Mouse (Mus musculus) thymus, adult 18-20 months (tissue): ENCODE measurements at regions not wholly inside any gene's neighbourhood (a gene's known extent, or its start where the extent isn't known, plus 50 kb on each side); places are given as distances from the start of the nearest gene placed in this dataset.

ENCODE experiments used
- DNase-seq, 2 experiments: peaks; one replicate each; pipeline ENCODE4 v3.0.0; 2022; ENCODE audit warnings: mixed read lengths in 2 of 2

GRCm38 (mm10) chr3:144069979-144070540, 135.0 kb downstream of the Lmo4 start:
- no peak for DNase-seq

- no peak for DNase-seq
Observed at GRCm38 (mm10) chr3:144067016-144067415, 138.0 kb downstream of the Lmo4 start.

DNA sequence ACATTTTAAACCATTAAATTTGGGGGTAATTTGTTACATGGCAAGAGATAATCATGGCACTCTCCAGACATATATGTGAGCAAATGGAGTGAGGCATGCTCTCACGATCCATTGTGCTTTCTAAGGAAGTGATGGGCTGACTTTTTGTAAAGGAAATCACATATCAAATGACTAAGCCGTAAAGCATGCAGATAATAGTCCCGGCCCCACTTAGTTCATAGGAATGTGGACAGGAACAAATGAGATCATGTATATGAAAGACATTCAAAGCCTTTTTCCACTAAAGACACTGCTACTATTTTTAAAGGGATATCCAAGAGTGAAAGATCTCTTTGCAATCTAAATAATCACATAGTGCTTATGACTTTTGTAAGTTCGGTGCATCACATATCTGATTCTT, 146.9 kb downstream of the Lmo4 start:
- no peak for DNase-seq

GRCm38 (mm10) chr3:144050341-144050740, 154.7 kb downstream of the Lmo4 start:
- no peak for DNase-seq

DNA sequence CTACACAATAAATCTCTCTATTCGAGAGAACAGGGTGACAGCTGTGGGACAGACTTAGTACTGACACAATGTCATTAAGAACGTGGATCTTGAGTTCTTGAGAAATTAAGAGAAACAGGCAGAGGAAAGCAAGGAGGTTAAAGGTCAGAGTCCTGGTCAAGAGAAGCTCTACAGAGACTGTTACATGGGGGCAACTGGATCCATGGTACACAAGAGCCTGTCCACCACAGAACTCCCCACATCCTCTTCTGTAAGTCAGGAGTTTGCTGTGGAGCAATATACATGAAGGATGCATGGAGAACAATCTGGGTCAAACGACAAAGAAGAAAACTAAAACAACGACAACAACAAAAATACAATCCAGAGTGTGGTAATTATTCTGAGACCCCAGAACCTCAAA, 155.8 kb downstream of the Lmo4 start:
- DNase-seq, result no peak

DNA sequence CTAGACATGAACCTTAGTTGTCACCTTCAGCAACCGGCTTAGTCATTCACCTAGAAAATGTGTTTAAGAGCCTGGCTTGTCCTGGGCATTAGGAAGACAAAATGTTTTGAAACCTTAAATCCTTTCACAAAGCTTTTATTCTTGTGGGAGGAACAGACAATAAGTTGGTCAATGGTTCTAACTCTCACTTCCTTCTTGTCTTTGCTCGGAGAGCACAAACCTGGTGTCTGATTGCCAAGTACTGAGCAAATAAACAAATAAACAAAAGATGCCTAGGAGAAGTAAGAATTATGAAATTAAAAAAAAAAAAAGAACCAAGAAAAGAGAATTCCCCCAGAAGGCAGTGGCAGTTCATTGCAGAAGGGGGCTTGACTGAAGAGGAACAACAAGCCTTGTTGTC, 160.7 kb downstream of the Lmo4 start:
- no peak for DNase-seq

DNA sequence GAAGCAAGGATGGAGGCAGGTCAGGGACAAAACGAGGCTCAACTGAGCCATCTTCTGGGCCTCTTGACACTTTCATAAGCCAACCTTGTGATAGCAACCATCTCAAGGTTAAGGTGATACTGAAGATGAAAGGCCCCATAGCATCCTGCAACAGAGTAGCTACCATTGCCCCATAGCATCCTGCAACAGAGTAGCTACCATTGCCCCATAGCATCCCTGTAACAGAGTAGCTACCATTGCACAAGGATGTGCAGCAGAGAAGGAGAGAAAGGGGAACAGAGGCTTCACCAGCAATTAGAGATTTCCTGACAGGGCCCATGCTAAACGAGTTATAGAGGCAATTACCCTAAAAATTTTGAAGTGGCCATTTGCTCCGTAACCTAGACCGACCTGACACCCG, 163.2 kb downstream of the Lmo4 start:
- DNase-seq, result no peak

DNA sequence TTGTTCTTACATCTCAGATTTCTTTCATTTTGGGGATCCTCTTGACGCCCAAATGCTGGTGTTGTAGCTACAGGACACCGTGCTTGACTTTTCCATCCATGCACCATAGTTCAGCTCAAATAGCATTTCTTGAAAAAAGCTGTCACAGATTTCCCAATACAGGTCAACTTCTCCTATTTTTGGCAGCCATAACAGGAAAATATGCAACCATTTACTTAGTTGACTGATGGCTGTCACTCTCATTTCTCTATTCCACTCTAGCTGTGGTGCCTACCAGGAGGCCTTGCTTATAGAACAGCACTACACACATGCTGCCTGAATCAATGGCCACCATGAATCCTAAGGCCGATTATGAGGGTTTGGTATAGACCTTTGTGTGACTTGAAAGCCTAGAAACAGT, 165.5 kb downstream of the Lmo4 start:
- no peak for DNase-seq

DNA sequence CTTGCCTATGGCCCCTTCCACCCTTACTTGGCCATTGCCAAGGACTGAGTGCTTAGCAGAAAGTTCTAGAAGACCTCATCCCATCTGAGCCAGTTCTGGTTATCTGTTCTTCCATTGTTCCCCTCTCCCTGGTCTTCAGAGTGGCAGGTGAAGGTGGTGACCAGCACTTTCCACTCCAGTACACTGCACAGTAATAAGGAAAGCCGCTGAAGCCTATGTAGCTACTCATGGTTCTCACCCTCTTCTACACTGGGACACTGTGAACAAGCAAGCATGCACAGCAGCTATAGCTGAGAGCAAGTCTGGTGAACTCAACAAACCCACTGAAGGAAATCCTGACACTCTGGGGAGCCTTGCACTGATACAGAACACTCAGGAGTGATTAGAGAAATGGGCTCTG, 175.4 kb downstream of the Lmo4 start:
- DNase-seq, result no peak

DNA sequence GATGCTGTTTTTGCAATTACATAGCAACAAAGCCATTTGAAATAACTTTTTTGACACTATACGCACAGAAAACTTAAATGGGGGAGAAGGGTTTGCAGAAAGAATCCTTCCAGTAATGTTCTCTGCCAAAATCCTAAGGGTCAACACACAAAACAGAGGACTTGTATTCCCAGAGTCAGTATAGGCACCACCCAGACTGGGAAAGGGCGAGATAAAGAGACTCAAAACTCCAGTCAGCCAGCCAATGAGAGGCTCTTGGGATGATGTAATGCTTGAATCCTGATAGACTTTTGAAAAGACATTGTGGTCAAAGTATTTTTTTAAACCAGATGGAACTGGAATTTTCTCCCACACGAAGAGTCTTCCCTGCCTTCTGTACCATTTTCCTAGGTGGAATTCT, 175.9 kb downstream of the Lmo4 start:
- DNase-seq, result no peak

DNA sequence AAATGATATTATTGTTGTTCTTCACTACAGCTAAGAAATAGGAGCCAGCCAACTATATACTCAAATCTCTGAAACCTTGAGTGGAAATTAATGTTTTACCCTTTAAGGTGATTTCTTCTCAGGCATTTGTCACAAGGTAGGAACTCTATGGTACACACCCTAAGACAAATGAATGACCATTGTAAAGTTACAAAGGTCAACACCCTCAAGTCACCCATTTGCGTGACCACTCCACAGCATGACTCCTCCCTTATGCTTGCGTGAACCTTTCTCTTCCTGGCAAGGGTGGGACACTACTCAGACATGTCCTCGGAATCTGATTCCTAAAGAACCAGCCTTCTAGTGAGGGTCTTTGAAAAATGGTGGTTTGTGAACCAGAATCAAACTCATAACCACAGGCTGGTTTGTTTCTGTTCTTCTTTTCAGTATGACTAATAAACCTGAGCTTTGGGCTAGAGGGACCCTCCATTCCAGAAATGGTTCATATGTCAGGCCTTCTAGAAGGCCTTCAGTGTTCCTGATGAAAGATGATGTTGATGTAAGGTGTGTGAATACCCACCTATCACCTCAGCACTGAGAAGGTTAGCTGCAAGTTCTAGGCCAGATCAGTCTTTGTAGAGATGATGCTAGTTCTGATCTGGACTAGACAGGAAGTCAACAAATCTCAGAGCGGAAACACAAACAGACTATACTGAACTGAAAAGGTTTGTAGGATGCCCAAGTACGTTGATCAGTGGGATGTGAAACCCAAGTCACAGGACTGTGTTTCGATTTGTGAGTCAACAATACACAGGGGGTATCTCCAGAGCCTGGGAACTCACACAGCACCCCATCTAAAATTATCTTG, 177.7 kb downstream of the Lmo4 start:
- DNase-seq, result no peak

DNA sequence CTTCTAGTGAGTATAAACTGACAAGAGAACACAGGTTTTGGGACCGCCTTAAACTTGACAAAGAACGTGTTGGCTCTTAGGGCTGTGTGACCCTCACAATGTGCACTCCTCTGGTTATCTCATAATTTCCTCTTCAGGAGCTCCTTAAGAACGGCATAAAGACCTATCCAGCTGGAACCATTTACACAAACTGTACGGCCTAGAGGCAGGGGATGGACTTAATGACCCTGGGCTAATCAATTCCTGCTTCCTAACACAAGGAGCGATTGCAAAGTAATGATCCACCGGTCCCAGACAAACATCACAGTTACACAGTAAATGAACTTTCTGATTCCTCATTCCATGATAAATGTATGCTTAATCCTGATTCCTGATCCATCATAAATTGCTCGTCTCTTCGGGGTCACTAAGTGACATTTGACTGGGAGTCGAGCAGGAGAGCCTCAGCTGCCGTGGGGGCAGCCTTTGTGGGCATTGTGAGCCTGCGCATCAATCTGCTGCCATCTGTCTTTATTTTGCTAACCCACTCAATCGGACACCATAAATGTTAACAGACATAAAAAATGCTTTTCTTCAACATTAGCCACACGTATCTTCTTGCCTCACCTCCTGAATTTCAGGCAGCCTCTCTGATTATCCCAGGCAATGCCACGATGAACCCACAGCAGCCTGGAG, 179.4 kb downstream of the Lmo4 start:
- no peak for DNase-seq

- DNase-seq, result no peak
Observed at GRCm38 (mm10) chr3:144024216-144024615, 180.8 kb downstream of the Lmo4 start.

GRCm38 (mm10) chr3:144023058-144023457, 182.0 kb downstream of the Lmo4 start:
- DNase-seq, result no peak

DNA sequence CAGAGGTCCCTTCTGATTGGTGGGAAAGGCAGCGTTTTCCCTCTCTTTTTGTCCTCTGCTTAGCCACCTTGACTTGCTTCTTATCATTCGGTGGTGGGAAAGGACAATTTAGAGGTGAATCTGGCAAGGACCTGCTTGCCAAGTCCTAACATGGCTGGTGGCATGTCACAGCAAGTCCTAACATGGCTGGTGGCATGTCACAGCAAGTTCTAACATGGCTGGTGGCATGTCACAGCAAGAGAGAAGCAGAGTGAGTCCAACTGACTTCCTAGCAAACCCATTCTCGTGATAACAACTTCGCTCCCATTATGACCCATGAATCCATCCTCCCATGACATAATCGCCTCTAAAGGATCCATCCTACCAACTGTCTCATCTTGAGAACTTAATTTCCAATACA, 183.1 kb downstream of the Lmo4 start:
- no peak for DNase-seq

DNA sequence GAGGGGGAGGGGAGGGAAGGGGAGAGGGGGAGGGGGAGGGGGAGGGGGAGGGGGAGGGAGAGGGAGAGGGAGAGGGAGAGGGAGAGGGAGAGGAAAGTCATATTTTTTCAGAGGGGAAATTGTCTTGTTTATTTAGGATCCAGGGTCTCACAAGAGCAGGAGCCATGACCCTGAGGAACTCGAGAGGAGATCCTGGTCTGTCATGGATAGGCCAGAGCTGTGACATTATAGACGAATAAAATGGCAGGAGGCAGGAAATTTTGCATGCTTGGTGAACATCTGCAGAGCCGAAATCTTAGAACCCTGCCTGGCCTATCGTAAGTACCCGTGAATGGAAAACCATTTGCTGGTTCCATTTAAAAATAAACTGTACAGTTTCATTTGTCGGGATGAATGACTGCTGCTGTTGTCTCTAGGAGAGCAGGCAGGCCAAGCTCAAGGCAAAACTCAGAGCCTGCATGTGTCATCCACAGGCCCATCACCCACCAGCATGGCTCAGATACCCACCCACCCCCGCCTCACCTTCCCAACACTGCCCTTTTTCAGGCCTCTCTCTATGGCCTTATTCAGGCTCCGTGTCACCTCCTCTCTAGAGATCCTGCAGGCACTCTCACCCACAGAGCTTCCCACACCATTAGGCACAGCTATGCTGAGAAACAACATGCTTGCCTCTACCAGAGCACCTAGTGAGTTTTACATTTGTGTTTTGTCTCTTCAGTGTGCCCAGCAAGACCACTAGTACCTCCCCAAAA, 184.7 kb downstream of the Lmo4 start:
- no peak for DNase-seq

DNA sequence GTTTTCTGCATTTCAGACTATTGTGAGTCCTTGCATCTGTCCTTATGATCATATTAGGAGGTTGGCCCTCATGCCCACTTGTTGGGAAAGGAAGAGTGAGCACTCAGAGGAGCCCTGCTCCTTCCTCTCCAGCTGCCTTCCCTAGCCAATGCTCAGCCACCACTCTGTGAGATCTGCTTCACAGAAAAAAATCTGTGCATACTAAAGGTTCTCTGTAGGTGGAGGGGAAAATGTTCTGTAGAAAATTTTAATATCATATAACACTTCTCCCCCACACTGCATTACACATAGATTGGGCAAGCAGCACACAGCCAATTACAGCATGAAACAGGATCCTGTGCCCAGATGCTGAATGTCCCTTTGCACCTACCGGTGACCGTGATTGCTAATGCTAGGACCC, 185.7 kb downstream of the Lmo4 start:
- no peak for DNase-seq

DNA sequence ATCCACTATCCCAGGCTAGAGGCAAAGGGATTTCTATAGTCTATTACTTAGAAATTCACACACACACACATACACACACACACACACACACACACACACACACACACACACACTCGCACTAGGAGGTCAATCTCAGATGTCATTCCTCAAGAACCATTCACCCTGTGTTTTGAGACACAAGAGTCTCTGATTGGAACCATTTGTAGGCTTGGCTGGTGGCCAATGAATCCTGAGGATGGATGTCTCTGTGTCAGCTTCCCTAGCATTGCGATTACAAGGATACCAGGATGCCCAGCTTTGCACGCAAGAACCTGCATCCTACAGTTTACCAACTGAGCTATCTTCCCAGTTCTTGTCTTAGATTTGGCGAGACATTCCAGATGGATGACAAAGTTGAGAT, 186.5 kb downstream of the Lmo4 start:
- no peak for DNase-seq

DNA sequence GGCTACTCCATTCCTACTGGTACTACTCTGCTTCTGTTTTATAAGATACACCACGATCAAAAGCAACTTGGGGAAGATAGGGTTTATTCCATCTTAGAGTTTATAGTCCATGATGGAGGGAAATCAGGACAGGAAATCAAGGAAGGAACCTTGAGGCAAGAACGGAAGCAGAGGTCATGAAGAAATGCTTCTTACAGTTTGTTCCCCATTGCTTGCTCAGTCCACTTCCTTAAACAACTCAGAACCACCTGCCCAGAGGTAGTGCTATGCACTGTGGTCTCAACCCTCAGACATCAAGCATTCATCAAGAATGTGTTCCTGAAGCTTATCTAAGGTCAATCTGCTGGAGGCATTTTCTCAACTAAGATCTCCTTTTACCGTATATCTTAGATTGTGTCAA, 189.8 kb downstream of the Lmo4 start:
- DNase-seq, result no peak

DNA sequence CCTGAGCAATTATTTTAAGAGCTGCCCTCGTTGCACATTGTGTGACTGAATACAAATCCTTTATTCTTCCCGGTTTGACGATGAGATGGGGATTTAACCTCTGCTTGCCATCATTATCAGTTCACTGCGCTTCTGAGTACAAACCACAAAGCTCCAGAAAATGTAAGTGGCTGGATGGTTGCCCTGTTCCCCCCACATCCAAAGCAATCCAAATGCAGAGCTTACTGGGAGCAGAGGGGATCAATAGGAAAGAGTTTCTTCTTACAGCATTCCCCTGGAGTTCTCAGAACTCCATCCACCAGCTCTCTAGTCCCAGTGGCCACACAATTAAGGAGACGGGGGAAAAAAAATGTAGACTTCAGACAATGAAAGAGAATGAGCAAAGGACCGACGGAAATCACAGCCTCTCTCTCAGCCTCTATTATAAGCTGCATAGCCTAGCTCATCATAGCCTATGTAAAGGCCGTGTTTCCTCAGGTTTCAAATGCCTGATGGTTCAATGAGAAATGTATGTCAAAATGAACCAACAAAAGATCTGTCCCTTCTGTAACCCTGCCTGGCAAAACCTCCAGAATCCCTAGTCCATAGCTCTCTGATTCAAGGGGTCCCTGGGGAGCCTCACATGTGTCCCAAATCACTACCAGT, 191.4 kb downstream of the Lmo4 start:
- DNase-seq, result no peak

- DNase-seq, result no peak
Observed at GRCm38 (mm10) chr3:144012820-144013219, 192.2 kb downstream of the Lmo4 start.

- DNase-seq, result no peak
Observed at GRCm38 (mm10) chr3:144012173-144012572, 192.8 kb downstream of the Lmo4 start.

DNA sequence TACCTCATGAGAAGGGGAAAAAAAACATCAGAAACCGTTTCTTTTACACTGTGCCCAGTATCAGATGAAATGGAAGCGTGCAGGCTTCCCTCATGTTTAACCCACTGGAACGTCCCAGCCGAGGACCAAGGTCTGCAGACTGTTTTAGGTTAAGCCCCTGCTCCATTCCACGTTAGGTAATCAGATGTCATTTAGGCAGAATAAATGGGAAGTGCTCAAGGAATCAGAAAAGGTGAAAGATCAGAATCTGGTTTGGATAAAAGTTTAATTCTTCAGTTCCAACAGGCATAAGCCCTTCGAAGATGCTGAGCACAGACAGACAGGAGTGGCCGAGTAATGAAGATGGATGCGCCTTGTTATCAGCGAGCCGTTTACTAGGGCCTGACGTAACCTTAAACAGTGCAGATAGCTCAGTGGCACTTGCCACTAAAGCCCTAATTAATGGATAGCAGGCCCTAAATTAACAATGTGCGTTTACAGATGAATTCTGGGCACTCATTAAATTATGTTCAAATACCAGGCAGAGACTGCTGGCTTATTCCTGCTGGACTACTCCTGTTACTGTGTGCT, 193.5 kb downstream of the Lmo4 start:
- no peak for DNase-seq
